Mouse (Mus musculus) adrenal gland, adult 10 weeks (tissue): ENCODE measurements around the gene Frmd7. TPM values are rescaled to one million over a fixed set of nuclear protein-coding genes. Genes with fewer than 3 reads are reported as not detected.

Source experiments
- polyA plus RNA-seq: library from polyadenylated mRNA; stranded (reverse); fragments of 350-450 nt; fragmentation: Illumina TruSeq; extraction: RNeasy Lipid Tissue Mini Kit (QIAGEN cat#74804); gene quantifications from one replicate; pipeline ENCODE4 v1.2.3, GENCODE M21; 2014; ENCODE audit warnings: low read depth, low replicate concordance

The Frmd7 gene
- not detected for polyA plus RNA-seq

GRCm38 (mm10) chrX:50942610-50943009 is at the start of gene Frmd7:
Gene Frmd7, minus strand, starts transcription at chrX:50942710.

Other genes starting within 250 kb of the Frmd7 start
- gene Stk26, start 101.7 kb downstream of the Frmd7 start, polyA plus RNA-seq, result 15.2 TPM
- gene Rap2c, start 75.3 kb upstream of the Frmd7 start, polyA plus RNA-seq, result 115 TPM